Mouse (Mus musculus) hindbrain, embryonic 14.5 days (tissue): ENCODE results near the gene C4b. TPM values are rescaled to one million over a fixed set of nuclear protein-coding genes. Genes with fewer than 3 reads are reported as not detected.

Source experiments
- ATAC-seq: fragments of 200-750 bp; cut with Nextera tagmentation; 2 replicates; pipeline ENCODE4 v1.8.0; 2017; ENCODE audit warnings: moderate number of reproducible peaks, mild to moderate bottlenecking, moderate TSS enrichment, moderate library complexity; ENCODE audit not compliant: low FRiP score
- DNase-seq: peaks from one replicate; pipeline ENCODE4 v3.0.0-alpha.2; 2015; ENCODE audit warnings: low spot score
- H3K27ac ChIP-seq: fragments of 300-500 bp; sonication (generic); 2 replicates; pipeline ENCODE4 v1.5.1; 2014; ENCODE audit warnings: mild to moderate bottlenecking, moderate library complexity
- H3K27me3 ChIP-seq: fragments of 300-500 bp; sonication (generic); 2 replicates; pipeline ENCODE4 v1.6.1; 2014; ENCODE audit warnings: mild to moderate bottlenecking, low read length, mixed read lengths; ENCODE audit not compliant: control insufficient read depth, insufficient read depth
- H3K36me3 ChIP-seq: fragments of 300-500 bp; sonication (generic); replicated peaks from 2 replicates; pipeline ENCODE4 v1.6.1; 2014; ENCODE audit not compliant: control insufficient read depth, insufficient read depth
- H3K4me1 ChIP-seq: fragments of 300-500 bp; sonication (generic); replicated peaks from 2 replicates; pipeline ENCODE4 v1.6.1; 2014; ENCODE audit warnings: antibody characterized with exemption, low read length, mixed read lengths; ENCODE audit not compliant: control insufficient read depth, insufficient read depth
- H3K4me2 ChIP-seq: fragments of 300-500 bp; sonication (generic); replicated peaks from 2 replicates; pipeline ENCODE4 v1.6.1; 2014; ENCODE audit warnings: mild to moderate bottlenecking, moderate library complexity
- H3K4me3 ChIP-seq: fragments of 300-500 bp; sonication (generic); replicated peaks from 2 replicates; pipeline ENCODE4 v1.5.1; 2014; ENCODE audit warnings: mild to moderate bottlenecking, low read length
- H3K9ac ChIP-seq: fragments of 300-500 bp; sonication (generic); 2 replicates; pipeline ENCODE4 v1.6.1; 2014
- H3K9me3 ChIP-seq: fragments of 300-500 bp; sonication (generic); 2 replicates; pipeline ENCODE4 v1.6.1; 2016; ENCODE audit warnings: low read length; ENCODE audit not compliant: control insufficient read depth
- WGBS: fragments of 180-500 bp; shearing (Covaris S2); extraction: QIAGEN DNeasy Blood & Tissue Kit; methylation state at CpG from one replicate; pipeline ENCODE4 v1.1.7; 2014; 5-methylcytosine and 5-hydroxymethylcytosine counted together
- polyA plus RNA-seq: library from polyadenylated mRNA; unstranded; fragments of >200 nt; fragmentation: Nextera tagmentation; extraction: Ambion mirVana; gene quantifications from 2 replicates; pipeline ENCODE4 v1.2.1, GENCODE M21; 2014

C4b gene
- polyA plus RNA-seq, 1 experiment from 2014 or later, result not detected

GRCm38 (mm10) chr17:34685120-34686110 is 58.3 kb downstream of the C4b start:
- no peak overlapping the region for H3K27ac ChIP-seq
- peak; percentile 70 for DNase-seq

GRCm38 (mm10) chr17:34684253-34684893 is 59.3 kb downstream of the C4b start:
- ATAC-seq, result peak; percentile 37; the same call in 1 of the 2 replicates
- H3K4me3 ChIP-seq, result no peak overlapping the region
- 72% methylated on average over 9 of the region's 9 CpGs for WGBS

More at GRCm38 (mm10) chr17:34685120-34686110, 58.3 kb downstream of the C4b start:
- Histone ChIP-seq H3K4me2 (no peak overlapping the region), H3K4me3 (no peak overlapping the region), H3K9me3 (no peaks in the 10 kb centered on the region), H3K27me3 (no peaks in the 10 kb centered on the region), H3K9ac (no peak overlapping the region), H3K36me3 (no peaks in the 10 kb centered on the region), H3K4me1 (no peaks in the 10 kb centered on the region)
- 0 out of 2 replicates have a peak, but pooled peaks have one; percentile 21 for ATAC-seq
- WGBS, result 79% methylated on average over 28 of the region's 28 CpGs

GRCm38 (mm10) chr17:34683686-34684220 is 59.9 kb downstream of the C4b start:
- Histone ChIP-seq H3K27ac (no peak overlapping the region), H3K27me3 (no peaks in the 10 kb centered on the region; the same call in 1 of the 2 replicates), H3K4me2 (no peak overlapping the region), H3K4me3 (no peak overlapping the region), H3K9me3 (no peaks in the 10 kb centered on the region), H3K9ac (no peak overlapping the region), H3K36me3 (no peaks in the 10 kb centered on the region), H3K4me1 (no peaks in the 10 kb centered on the region)
- WGBS, result 70% methylated on average over 10 of the region's 10 CpGs
- ATAC-seq, result no peak
- DNase-seq, result no peak

More at GRCm38 (mm10) chr17:34684253-34684893, 59.3 kb downstream of the C4b start:
- Histone ChIP-seq H3K27ac (no peak overlapping the region), H3K9me3 (no peaks in the 10 kb centered on the region), H3K27me3 (no peaks in the 10 kb centered on the region), H3K36me3 (no peaks in the 10 kb centered on the region), H3K4me1 (no peaks in the 10 kb centered on the region), H3K4me2 (no peak overlapping the region), H3K9ac (no peak overlapping the region)
- no peak for DNase-seq

GRCm38 (mm10) chr17:34683179-34683578 is 60.5 kb downstream of the C4b start:
- 75% methylated on average over 8 of the region's 8 CpGs for WGBS
- Histone ChIP-seq H3K27me3 (no peaks in the 10 kb centered on the region; the same call in 1 of the 2 replicates), H3K4me1 (no peaks in the 10 kb centered on the region), H3K9me3 (no peaks in the 10 kb centered on the region), H3K4me2 (no peak overlapping the region), H3K27ac (no peak overlapping the region), H3K4me3 (no peak overlapping the region), H3K9ac (no peak overlapping the region), H3K36me3 (no peaks in the 10 kb centered on the region)
- ATAC-seq (no peak), DNase-seq (no peak)

GRCm38 (mm10) chr17:34681881-34682536 is 61.7 kb downstream of the C4b start:
- Histone ChIP-seq H3K9me3 (no peaks in the 10 kb centered on the region), H3K36me3 (no peaks in the 10 kb centered on the region), H3K4me1 (no peaks in the 10 kb centered on the region), H3K27me3 (no peaks in the 10 kb centered on the region; the same call in 1 of the 2 replicates), H3K27ac (no peak overlapping the region), H3K4me3 (no peak overlapping the region), H3K9ac (no peak overlapping the region), H3K4me2 (no peak overlapping the region)
- no peak for ATAC-seq
- 72% methylated on average over 11 of the region's 11 CpGs for WGBS
- DNase-seq, result no peak

- no peak for DNase-seq
Measured at GRCm38 (mm10) chr17:34681132-34681571, 62.5 kb downstream of the C4b start.

GRCm38 (mm10) chr17:34680621-34681020 is 63.1 kb downstream of the C4b start:
- Histone ChIP-seq H3K9ac (no peak overlapping the region), H3K36me3 (no peaks in the 10 kb centered on the region), H3K4me1 (no peaks in the 10 kb centered on the region), H3K9me3 (no peaks in the 10 kb centered on the region), H3K4me2 (no peak overlapping the region), H3K27ac (no peak overlapping the region), H3K4me3 (no peak overlapping the region), H3K27me3 (no peaks in the 10 kb centered on the region; the same call in 1 of the 2 replicates)
- 85% methylated on average over 4 of the region's 4 CpGs for WGBS
- DNase-seq (no peak), ATAC-seq (no peak)

More at GRCm38 (mm10) chr17:34681132-34681571, 62.5 kb downstream of the C4b start:
- H3K9me3 ChIP-seq, result no peaks in the 10 kb centered on the region
- H3K4me2 ChIP-seq, result no peak overlapping the region
- H3K27ac ChIP-seq, result no peak overlapping the region
- H3K27me3 ChIP-seq, result no peaks in the 10 kb centered on the region; the same call in 1 of the 2 replicates
- ATAC-seq, result no peak
- 85% methylated on average over 17 of the region's 17 CpGs for WGBS
- H3K4me1 ChIP-seq, result no peaks in the 10 kb centered on the region
- no peaks in the 10 kb centered on the region for H3K36me3 ChIP-seq
- H3K9ac ChIP-seq, result no peak overlapping the region
- no peak overlapping the region for H3K4me3 ChIP-seq

- Histone ChIP-seq H3K27me3 (no peaks in the 10 kb centered on the region; the same call in 1 of the 2 replicates), H3K4me1 (no peaks in the 10 kb centered on the region), H3K9ac (no peak overlapping the region), H3K36me3 (no peaks in the 10 kb centered on the region), H3K4me3 (no peak overlapping the region), H3K9me3 (no peaks in the 10 kb centered on the region), H3K27ac (no peak overlapping the region), H3K4me2 (no peak overlapping the region)
- 85% methylated on average over 26 of the region's 26 CpGs for WGBS
- ATAC-seq (no peak), DNase-seq (no peak)
Measured at GRCm38 (mm10) chr17:34680191-34680590, 63.5 kb downstream of the C4b start.
